Mouse (Mus musculus) ES-Bruce4 (cell line): ENCODE measurements around the gene Ccdc144b.

Experiments used
- CTCF ChIP-seq: IDR thresholded peaks from one replicate; pipeline ENCODE4 v1.8.1; 2011; ENCODE audit warnings: low read depth, low read length
- EP300 ChIP-seq: IDR thresholded peaks from 2 replicates; pipeline ENCODE4 v1.6.1; 2011; ENCODE audit warnings: low read depth, low read length; ENCODE audit not compliant: insufficient read depth
- POLR2A ChIP-seq: IDR thresholded peaks from one replicate; pipeline ENCODE4 v1.8.1; 2011; ENCODE audit warnings: low read length; ENCODE audit not compliant: insufficient read depth

GRCm38 (mm10) chr3:36045086-36045485, 8.3 kb downstream of the Ccdc144b start:
- TF ChIP-seq POLR2A (no peak), CTCF (no peak), EP300 (no peak)
